Mouse (Mus musculus): ENCODE data around the gene Nmur1. TPM values are rescaled to one million over a fixed set of nuclear protein-coding genes. Genes with fewer than 3 reads are reported as not detected.

Nmur1 gene
- polyA plus RNA-seq, 1 experiment, result 0.11 TPM

DNA sequence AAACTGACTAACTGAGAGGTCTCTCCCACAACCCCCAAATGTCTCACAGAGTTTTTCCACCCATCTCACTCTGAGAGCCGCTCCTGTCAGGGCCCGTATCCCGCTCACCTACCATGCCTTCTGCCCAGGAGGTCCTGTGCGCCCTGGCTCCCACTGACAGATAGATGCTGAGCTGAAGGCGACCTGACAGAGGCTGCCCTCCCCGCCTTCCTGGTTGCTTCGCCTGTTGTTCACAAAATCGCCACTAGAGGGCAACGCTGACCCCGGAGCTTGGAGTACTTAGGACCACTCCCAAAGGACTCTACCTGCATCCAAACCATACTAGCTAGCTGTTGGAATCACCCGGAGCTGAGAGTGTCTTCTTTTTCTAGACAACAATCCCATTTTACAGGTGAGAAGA lies 36.8 kb downstream of the Nmur1 start:
- DNase-seq (ENCODE audit: low read depth in 1 of 2, low spot score in 2 of 2), result peak; percentile 26 to 69
- no peaks in the 10 kb centered on the region for H3K4me1 ChIP-seq (ENCODE audit: control insufficient read depth, insufficient read depth, insufficient read length)
- H3K36me3 ChIP-seq (ENCODE audit: control insufficient read depth, insufficient read depth, low read length), result no peaks in the 10 kb centered on the region
- no peaks in the 10 kb centered on the region for H3K27me3 ChIP-seq (ENCODE audit: control insufficient read depth, insufficient read depth, low read length)
- H3K4me3 ChIP-seq (ENCODE audit: extremely low read depth, insufficient read depth, insufficient read length), result no peak overlapping the region
- WGBS, result 4% methylated on average over 11 of the region's 11 CpGs
- TF ChIP-seq CTCF (IDR thresholded peaks at IDR 0.05; ENCODE audit: extremely low read depth, insufficient read depth, insufficient read length, insufficient replicate concordance), result peak; percentile 82
- no peak for TF ChIP-seq POLR2A (IDR thresholded peaks at IDR 0.05; ENCODE audit: low read depth, low read length)
- no peak overlapping the region for H3K27ac ChIP-seq (ENCODE audit: insufficient read depth, low read length)

DNA sequence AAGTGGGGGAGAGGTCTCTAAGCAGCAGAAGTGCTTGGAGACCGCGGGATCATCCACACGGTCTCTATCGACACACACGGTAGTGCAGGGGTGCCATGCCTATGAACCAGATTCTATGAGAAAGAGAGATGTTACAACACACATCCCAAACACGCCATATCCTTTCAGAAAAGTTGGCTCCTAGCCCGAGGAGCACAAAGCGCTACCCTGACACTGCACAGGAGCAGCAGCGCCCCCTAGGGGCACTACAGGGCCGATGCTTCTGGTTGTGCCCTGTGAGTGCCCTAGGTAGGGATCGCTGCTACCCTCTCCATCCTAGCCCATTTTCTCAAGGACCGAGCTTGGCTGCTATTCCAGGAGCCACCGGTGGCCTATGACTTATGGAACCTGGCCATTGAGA lies 45.0 kb downstream of the Nmur1 start:
- no peak for TF ChIP-seq POLR2A (IDR thresholded peaks at IDR 0.05; ENCODE audit: low read depth, low read length)
- TF ChIP-seq CTCF (IDR thresholded peaks at IDR 0.05; ENCODE audit: extremely low read depth, insufficient read depth, insufficient read length, insufficient replicate concordance), result peak; percentile 63; the same call in 1 of the 2 replicates
- Histone ChIP-seq H3K27ac (ENCODE audit: insufficient read depth, low read length) (no peak overlapping the region), H3K4me3 (ENCODE audit: extremely low read depth, insufficient read depth, insufficient read length) (peak overlapping the region; percentile 10; the same call in 1 of the 2 replicates), H3K36me3 (ENCODE audit: control insufficient read depth, insufficient read depth, low read length) (no peaks in the 10 kb centered on the region), H3K4me1 (ENCODE audit: control insufficient read depth, insufficient read depth, insufficient read length) (peaks cover 2% of the 10 kb centered on the region; the same call in 1 of the 2 replicates), H3K27me3 (ENCODE audit: control insufficient read depth, insufficient read depth, low read length) (no peaks in the 10 kb centered on the region)
- WGBS, result 25% methylated on average over 13 of the region's 13 CpGs
- peak in 1 of 2 experiments; percentile 29 for DNase-seq (ENCODE audit: low read depth in 1 of 2, low spot score in 2 of 2)

- H3K4me1 ChIP-seq (ENCODE audit: control insufficient read depth, insufficient read depth, insufficient read length), result peaks cover 2% of the 10 kb centered on the region; the same call in 1 of the 2 replicates
- no peaks in the 10 kb centered on the region for H3K27me3 ChIP-seq (ENCODE audit: control insufficient read depth, insufficient read depth, low read length)
- WGBS, result 17% methylated on average over 9 of the region's 9 CpGs
- TF ChIP-seq POLR2A (IDR thresholded peaks at IDR 0.05; ENCODE audit: low read depth, low read length) (no peak), CTCF (IDR thresholded peaks at IDR 0.05; ENCODE audit: extremely low read depth, insufficient read depth, insufficient read length, insufficient replicate concordance) (no peak)
- no peak for DNase-seq (ENCODE audit: low read depth in 1 of 2, low spot score in 2 of 2)
- H3K27ac ChIP-seq (ENCODE audit: insufficient read depth, low read length), result no peak overlapping the region
- no peak overlapping the region for H3K4me3 ChIP-seq (ENCODE audit: extremely low read depth, insufficient read depth, insufficient read length)
- no peaks in the 10 kb centered on the region for H3K36me3 ChIP-seq (ENCODE audit: control insufficient read depth, insufficient read depth, low read length)
Measured at GRCm38 (mm10) chr1:86379161-86379569, 46.9 kb downstream of the Nmur1 start.

- H3K27me3 ChIP-seq (ENCODE audit: control insufficient read depth, insufficient read depth, low read length), result no peaks in the 10 kb centered on the region
- no peak for DNase-seq (ENCODE audit: low read depth in 1 of 2, low spot score in 2 of 2)
- H3K27ac ChIP-seq (ENCODE audit: insufficient read depth, low read length), result no peak overlapping the region
- peaks cover 2% of the 10 kb centered on the region; the same call in 1 of the 2 replicates for H3K4me1 ChIP-seq (ENCODE audit: control insufficient read depth, insufficient read depth, insufficient read length)
- 14% methylated on average over 5 of the region's 6 CpGs for WGBS
- no peaks in the 10 kb centered on the region for H3K36me3 ChIP-seq (ENCODE audit: control insufficient read depth, insufficient read depth, low read length)
- H3K4me3 ChIP-seq (ENCODE audit: extremely low read depth, insufficient read depth, insufficient read length), result no peak overlapping the region
- TF ChIP-seq CTCF (IDR thresholded peaks at IDR 0.05; ENCODE audit: extremely low read depth, insufficient read depth, insufficient read length, insufficient replicate concordance) (no peak), POLR2A (IDR thresholded peaks at IDR 0.05; ENCODE audit: low read depth, low read length) (no peak)
Measured at GRCm38 (mm10) chr1:86378662-86379061, 47.4 kb downstream of the Nmur1 start.

DNA sequence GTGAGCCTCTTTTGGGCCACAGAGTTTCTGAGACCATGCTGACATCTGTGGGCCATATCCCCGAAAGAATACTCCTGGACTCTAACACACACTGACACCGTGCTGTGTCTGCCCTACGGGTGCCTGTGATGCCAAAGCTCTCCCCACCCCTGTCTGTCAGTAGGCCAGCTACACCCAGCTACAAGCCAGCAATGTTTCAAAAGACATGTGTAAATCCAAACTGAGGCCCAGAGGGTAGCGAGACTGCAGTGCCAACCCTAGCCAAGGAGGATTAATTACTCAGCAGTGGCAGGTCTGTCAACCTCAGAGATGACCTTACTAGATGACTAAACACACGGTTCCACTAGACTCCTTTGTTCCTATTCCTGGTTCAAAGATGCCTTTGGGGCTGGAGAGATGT lies 49.7 kb downstream of the Nmur1 start:
- TF ChIP-seq POLR2A (IDR thresholded peaks at IDR 0.05; ENCODE audit: low read depth, low read length) (no peak), CTCF (IDR thresholded peaks at IDR 0.05; ENCODE audit: extremely low read depth, insufficient read depth, insufficient read length, insufficient replicate concordance) (no peak)
- WGBS, result 89% methylated on average over 5 of the region's 5 CpGs
- Histone ChIP-seq H3K27me3 (ENCODE audit: control insufficient read depth, insufficient read depth, low read length) (no peaks in the 10 kb centered on the region), H3K36me3 (ENCODE audit: control insufficient read depth, insufficient read depth, low read length) (no peaks in the 10 kb centered on the region), H3K4me1 (ENCODE audit: control insufficient read depth, insufficient read depth, insufficient read length) (peaks cover 2% of the 10 kb centered on the region; the same call in 1 of the 2 replicates), H3K27ac (ENCODE audit: insufficient read depth, low read length) (no peak overlapping the region), H3K4me3 (ENCODE audit: extremely low read depth, insufficient read depth, insufficient read length) (no peak overlapping the region)
- DNase-seq (ENCODE audit: low read depth in 1 of 2, low spot score in 2 of 2), result no peak

DNA sequence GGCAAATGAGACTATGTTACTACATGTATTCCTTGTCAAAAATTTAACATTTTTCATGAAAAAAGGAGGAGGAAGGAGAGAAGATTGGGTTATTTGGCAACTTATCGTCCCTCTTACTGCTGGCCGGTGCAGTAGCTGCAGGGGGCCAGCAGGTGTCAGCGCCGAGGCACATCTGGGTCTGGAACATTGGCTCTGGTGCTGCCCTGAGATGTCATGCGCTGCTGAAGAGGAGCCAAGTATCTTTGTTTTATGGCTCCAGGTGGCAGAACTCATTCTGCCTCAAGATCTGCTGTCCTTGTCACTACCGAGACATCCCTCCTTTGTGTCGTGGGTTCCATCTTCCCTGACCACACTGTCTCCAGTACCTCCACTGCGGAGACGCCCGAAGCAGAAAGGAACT lies 54.0 kb downstream of the Nmur1 start:
- WGBS, result 39% methylated on average over 10 of the region's 10 CpGs
- H3K4me1 ChIP-seq (ENCODE audit: control insufficient read depth, insufficient read depth, insufficient read length), result no peaks in the 10 kb centered on the region
- H3K27me3 ChIP-seq (ENCODE audit: control insufficient read depth, insufficient read depth, low read length), result no peaks in the 10 kb centered on the region
- peak in 1 of 2 experiments; percentile 52 for DNase-seq (ENCODE audit: low read depth in 1 of 2, low spot score in 2 of 2)
- no peak overlapping the region for H3K27ac ChIP-seq (ENCODE audit: insufficient read depth, low read length)
- no peaks in the 10 kb centered on the region for H3K36me3 ChIP-seq (ENCODE audit: control insufficient read depth, insufficient read depth, low read length)
- H3K4me3 ChIP-seq (ENCODE audit: extremely low read depth, insufficient read depth, insufficient read length), result no peak overlapping the region
- no peak for TF ChIP-seq POLR2A (IDR thresholded peaks at IDR 0.05; ENCODE audit: low read depth, low read length)
- TF ChIP-seq CTCF (IDR thresholded peaks at IDR 0.05; ENCODE audit: extremely low read depth, insufficient read depth, insufficient read length, insufficient replicate concordance), result peak; percentile 86

DNA sequence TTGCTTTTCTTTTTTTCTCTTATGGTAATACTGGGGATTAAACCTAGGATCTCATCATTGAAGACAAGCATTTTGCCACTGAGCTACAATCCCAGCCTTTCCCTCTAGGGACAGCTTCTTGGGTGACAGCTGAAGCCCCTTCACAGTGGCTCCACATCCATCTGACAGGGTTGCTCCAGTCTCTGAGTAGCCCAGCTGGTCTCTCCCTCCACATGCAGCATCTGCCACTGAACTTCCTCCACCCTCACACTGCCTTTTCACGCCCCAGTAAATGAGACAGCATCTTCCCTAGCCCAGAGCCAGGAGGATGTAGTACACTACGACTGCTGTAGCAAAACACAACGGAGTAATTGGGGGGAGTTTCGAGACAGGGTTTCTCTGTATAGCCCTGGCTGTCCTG lies 57.9 kb downstream of the Nmur1 start:
- DNase-seq (ENCODE audit: low read depth in 1 of 2, low spot score in 2 of 2), result no peak
- no peak for TF ChIP-seq CTCF (IDR thresholded peaks at IDR 0.05; ENCODE audit: extremely low read depth, insufficient read depth, insufficient read length, insufficient replicate concordance)
- Histone ChIP-seq H3K36me3 (ENCODE audit: control insufficient read depth, insufficient read depth, low read length) (no peaks in the 10 kb centered on the region), H3K4me1 (ENCODE audit: control insufficient read depth, insufficient read depth, insufficient read length) (no peaks in the 10 kb centered on the region), H3K27me3 (ENCODE audit: control insufficient read depth, insufficient read depth, low read length) (no peaks in the 10 kb centered on the region), H3K4me3 (ENCODE audit: extremely low read depth, insufficient read depth, insufficient read length) (no peak overlapping the region), H3K27ac (ENCODE audit: insufficient read depth, low read length) (no peak overlapping the region)
- WGBS, result 23% methylated on average over 4 of the region's 4 CpGs

Measured in spleen, adult 2 months (tissue).